Mouse (Mus musculus) adrenal gland, adult (tissue): ENCODE measurements at regions not wholly inside any gene's neighbourhood (a gene's known extent, or its start where the extent isn't known, plus 50 kb on each side); places are given as distances from the start of the nearest gene placed in this dataset.
"Not testable (repeated sequence)": the region's sequence is repeated elsewhere in the genome, so short reads cannot be mapped to it uniquely, and the experiment has no call there.

Source experiments
- DNase-seq, 2 experiments: peaks; one replicate each; pipeline ENCODE4 v3.0.0; 2022 to 2023; ENCODE audit warnings: low spot score in 1 of 2; ENCODE audit not compliant: inconsistent age in 2 of 2

DNA sequence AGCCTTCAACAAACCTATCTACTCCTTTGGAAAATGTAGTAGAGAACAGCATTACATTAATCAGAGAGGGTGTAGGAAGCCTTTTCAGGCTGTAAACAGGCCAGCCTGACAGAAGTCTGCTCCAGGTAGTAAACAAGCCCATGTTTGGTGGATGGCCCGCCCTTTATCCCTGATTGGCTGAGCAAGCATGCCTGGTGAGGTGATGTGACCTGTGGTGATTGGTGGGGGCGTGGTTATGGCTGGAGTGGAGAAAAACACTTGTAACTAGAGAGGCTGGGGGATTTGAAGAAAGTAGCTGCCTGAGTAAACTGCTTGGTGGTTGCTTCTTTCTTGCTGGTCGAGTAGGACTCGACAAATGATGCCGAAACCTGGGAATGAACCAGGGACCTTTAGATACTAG, 621.3 kb upstream of the Dsel start:
- not testable (repeated sequence) for DNase-seq

GRCm38 (mm10) chr1:112456047-112456446, 591.3 kb upstream of the Dsel start:
- peak; percentile 25 to 64 for DNase-seq

GRCm38 (mm10) chr1:112452390-112452789, 587.7 kb upstream of the Dsel start:
- peak in 1 of 2 experiments; percentile 18 for DNase-seq

DNA sequence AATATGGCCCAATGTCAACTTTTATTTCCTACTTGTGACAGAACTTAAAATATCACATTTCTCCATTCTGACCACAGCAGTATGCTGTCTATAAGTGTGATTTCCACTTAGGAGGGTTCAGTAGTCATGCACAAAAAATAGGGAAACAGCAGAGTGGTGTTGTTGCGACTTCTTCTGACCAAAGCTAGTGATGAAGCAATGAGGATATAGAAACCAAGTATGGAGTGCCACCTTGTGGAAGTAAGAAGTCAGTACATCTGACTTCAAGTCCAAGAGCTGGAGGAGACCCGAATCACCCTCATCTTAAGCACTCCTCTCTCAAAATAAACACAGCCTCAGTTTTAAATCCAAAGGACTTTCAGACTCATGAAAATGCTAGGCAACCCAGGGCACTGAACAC, 586.9 kb upstream of the Dsel start:
- DNase-seq: peak in 1 of 2 experiments; percentile 34

- DNase-seq: no peak
These were observed 574.4 kb upstream of the Dsel start for GRCm38 (mm10) chr1:112439109-112439508.

GRCm38 (mm10) chr1:112416350-112417083, 551.8 kb upstream of the Dsel start:
- DNase-seq: no peak

DNA sequence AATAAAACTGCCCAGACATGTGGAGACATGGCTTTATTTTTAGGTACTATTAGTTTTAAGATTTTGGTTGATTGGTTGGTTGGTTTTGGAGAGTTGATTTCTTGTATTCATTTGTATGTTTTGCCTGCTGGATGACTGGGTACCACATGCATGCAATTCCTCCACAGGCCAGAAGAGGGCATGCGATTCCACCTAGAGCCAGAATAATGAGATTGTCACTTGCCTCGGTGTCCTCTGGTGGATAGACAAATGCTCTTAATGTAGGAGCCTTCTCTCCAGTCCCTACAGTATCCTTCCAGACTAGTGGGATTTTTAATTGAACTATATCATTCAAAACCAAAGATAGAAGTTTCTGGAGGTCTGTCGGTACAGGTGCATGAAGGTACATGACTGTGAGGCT, 524.1 kb upstream of the Dsel start:
- DNase-seq: peak; percentile 18 to 75

DNA sequence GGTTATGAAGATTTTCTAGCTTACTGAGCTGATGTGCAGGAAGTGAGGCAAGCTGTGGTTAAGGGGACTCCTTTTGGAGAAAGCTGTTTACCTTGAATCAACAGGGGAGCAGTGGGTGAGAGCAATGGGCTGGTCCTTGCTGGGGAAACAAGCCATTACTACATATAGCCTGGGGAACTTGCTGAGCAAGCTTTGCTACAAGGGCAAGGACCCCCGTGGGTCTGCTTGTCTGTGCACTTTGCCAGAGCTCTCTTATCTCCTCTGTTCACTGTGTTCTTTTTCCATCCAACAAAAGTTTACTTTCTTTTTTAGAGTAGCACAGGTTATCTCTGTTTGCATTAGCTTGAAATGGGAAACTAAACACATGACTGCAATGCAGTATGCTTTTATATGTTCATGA, 519.3 kb upstream of the Dsel start:
- no peak for DNase-seq

- DNase-seq: peak; percentile 11 to 79
These were observed 515.0 kb upstream of the Dsel start for GRCm38 (mm10) chr1:112379651-112380264.

DNA sequence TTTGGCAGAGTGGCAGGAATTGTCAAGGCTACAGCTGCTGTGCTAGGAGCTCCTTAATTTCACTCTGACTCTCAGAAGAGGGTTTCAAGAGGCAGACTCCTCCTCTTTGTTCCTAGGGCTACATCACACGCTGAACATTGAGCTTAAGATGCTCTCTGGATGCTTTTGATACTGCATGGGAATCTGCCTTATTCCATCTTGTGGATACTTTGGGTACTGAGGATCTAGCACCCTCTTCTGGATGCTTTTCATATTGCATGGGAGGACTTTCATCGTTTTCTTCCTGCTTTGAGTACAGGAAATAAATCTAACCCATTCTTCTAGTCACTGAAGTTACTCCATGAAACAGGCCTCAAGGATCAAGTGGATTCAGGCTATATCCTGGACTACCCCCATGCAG, 513.9 kb upstream of the Dsel start:
- peak in 1 of 2 experiments; percentile 68 for DNase-seq

GRCm38 (mm10) chr1:112355816-112356215, 491.1 kb upstream of the Dsel start:
- peak; percentile 28 to 76 for DNase-seq
